Mouse (Mus musculus): ENCODE measurements around the gene Gm9958. TPM values are rescaled to one million over a fixed set of nuclear protein-coding genes. Genes with fewer than 3 reads are reported as not detected.

Gene Gm9958
- polyA plus RNA-seq (2017; shearing (Covaris generic)) = 2.0 TPM

GRCm38 (mm10) chr5:90367067-90367303, at the start of gene Gm9958:
TSS of gene Gm9958 (plus strand) at chr5:90367204.

DNA sequence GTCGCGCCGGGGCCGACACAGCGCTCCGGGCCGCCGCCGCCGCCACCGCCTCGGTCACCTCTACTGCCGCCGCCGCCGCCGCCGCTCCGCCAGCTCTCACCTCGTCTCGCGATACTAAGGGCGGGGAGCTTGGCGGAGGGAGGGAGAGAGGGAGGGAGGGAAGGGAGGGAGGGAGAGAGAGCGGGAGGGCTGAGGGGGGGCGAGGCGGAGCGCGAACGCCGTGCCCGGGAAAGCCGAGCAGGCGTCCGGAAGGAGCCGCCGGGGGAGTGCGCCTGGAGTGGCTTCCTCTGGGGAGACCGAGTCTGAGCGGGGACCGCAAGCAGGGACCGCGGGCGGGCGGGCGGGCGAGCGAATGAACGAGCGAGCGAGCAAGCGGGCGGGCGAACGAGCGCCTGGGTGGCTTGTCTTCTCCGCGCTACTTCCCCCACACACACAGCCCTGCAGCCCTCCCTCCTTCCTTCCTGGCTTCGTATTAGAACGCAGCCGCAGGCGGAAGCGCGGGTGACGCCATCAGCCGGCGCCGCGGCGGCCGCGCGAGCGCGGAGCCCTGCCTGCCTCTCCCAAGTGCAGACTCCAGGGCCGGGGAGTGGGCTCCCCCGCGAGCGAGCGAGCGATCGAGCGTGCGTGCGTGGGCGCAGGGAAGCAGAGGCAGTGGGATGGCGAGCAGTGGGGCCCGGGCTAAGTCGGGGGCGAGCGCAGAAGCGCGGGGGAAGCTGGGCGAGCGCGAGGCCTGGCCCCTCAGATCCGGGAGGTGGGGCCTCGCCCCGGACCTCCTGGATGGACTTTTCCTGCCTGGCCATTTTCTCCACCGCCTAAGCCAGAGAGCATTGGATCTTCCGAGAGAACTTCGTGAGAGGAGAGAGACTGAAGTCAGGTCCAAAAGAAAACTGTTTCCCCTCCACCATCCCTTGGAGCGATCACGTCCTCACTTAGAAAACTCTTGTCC, 610 bp upstream of the Gm9958 start, which contains the start of gene Ankrd17:
Gene Ankrd17 (minus strand): TSS at position 457 of the 946 bp plus-strand sequence.

Other genes with a start within 250 kb of the Gm9958 start
- gene Cox18, start 143.2 kb upstream of the Gm9958 start, polyA plus RNA-seq (2017; shearing (Covaris generic)) = 36.6 TPM
- 36.2 TPM for gene Ankrd17, start 627 bp upstream of the Gm9958 start, polyA plus RNA-seq (2017; shearing (Covaris generic))
- gene Alb, start 93.7 kb downstream of the Gm9958 start, polyA plus RNA-seq (2017; shearing (Covaris generic)) = not detected
- gene Afp, start 123.5 kb downstream of the Gm9958 start, polyA plus RNA-seq (2017; shearing (Covaris generic)) = 11.6 TPM
- not detected for gene Afm, start 151.7 kb downstream of the Gm9958 start, polyA plus RNA-seq (2017; shearing (Covaris generic))
- not detected for gene 5830473C10Rik, start 193.9 kb downstream of the Gm9958 start, polyA plus RNA-seq (2017; shearing (Covaris generic))